Mouse (Mus musculus): ENCODE measurements around the gene Theg. TPM values are rescaled to one million over a fixed set of nuclear protein-coding genes. Genes with fewer than 3 reads are reported as not detected.

The Theg gene
- polyA plus RNA-seq, 1 experiment from 2014 or later: not detected

DNA sequence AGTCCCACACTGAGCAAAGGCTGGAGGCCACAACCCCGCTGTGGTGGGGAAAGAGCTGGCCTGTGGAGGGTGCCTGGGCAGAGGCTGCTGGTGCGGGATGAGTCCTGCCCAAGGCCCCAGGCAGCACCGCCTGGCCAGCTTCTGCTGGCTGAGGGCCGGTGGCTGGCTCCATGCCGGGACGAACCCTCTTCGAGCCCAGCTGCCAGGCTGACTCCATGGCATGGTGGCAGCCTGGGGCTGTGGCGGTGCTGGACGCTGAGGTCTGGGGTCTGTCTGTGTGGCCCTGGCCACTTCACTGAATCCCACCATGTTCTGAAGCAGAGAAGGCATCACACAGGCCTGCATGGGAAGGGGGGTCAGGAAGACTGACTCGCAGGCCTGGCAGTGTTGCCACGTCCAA, 46.4 kb downstream of the Theg start:
- Histone ChIP-seq H3K4me3 (ENCODE audit: inconsistent target) (no peak overlapping the region), H3K36me3 (ENCODE audit: inconsistent target) (peaks cover 38% of the 10 kb centered on the region), H3K79me2 (ENCODE audit: inconsistent target) (no peaks in the 10 kb centered on the region), H3K27ac (no peak overlapping the region)
- WGBS (ENCODE audit: missing documents): 95% methylated on average over 11 of the region's 11 CpGs

DNA sequence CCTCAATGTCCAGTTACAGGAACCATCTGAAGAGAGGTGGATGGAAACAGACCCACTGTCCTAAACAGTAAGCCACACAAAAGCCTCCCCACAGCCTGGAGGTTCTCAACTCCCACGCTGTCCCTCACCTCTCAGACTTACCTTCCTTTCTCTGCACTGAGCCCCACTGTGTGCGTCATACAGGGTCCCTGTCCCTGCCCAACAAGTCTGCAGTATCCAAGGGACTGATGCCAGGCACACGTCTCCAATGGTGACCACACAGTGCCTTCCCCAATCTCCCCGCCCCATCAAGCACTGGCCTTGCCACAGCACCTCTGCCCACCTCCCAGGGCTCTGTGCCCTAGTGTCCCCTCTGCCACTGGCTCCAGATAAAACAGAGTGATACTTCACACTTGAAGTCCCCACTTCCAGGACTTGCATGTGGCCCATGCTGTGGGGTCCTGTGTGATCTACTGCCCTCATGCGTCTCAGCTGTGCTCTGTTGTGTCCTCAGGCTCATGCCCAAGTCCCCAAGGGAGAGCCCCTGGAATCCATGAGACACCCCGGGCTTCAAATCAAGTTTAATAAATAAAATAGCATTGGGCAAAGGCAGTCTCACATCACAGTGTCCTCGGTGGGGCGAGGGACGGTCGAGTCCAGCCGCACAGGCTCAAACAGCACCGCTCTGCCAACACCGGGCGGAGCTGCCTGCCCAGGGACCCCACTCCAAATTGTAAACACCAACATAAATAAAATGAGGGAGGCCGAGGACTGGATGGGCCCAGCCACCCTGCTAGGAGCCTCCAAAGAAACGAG, 47.2 kb downstream of the Theg start:
- peaks cover 31% of the 10 kb centered on the region for H3K36me3 ChIP-seq (ENCODE audit: inconsistent target)
- 93% methylated on average over 16 of the region's 16 CpGs for WGBS (ENCODE audit: missing documents)

DNA sequence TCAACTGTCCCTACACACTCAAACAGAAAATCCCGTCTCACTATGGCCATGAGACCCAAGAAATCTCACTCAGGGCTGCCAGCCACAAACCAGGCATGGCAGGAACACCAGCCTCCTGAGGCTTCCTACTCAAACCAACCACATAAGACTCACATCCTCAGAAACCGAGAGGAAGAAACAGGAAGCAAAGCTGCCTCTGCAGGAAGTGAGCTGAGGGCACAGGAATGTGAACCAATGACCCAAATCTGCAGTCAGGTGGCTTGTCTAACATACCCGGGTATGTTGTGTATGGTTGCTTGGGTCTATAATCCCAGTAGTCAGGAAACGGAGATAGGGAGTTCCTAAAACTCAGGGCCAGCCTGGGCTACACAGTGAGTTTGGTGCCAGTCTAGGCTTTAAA, 48.3 kb downstream of the Theg start:
- Histone ChIP-seq H3K36me3 (ENCODE audit: inconsistent target) (peaks cover 21% of the 10 kb centered on the region; the same call in 1 of the 2 replicates), H3K27ac (peak overlapping the region; percentile 54), H3K4me3 (ENCODE audit: inconsistent target) (no peak overlapping the region), H3K79me2 (ENCODE audit: inconsistent target) (no peaks in the 10 kb centered on the region)
- 8% methylated on average over 4 of the region's 4 CpGs for WGBS (ENCODE audit: missing documents)

More for the DNA sequence above, 47.2 kb downstream of the Theg start:
- Histone ChIP-seq H3K27ac (peak overlapping the region; percentile 54; the same call in 1 of the 2 replicates), H3K4me3 (ENCODE audit: inconsistent target) (no peak overlapping the region), H3K79me2 (ENCODE audit: inconsistent target) (no peaks in the 10 kb centered on the region)

DNA sequence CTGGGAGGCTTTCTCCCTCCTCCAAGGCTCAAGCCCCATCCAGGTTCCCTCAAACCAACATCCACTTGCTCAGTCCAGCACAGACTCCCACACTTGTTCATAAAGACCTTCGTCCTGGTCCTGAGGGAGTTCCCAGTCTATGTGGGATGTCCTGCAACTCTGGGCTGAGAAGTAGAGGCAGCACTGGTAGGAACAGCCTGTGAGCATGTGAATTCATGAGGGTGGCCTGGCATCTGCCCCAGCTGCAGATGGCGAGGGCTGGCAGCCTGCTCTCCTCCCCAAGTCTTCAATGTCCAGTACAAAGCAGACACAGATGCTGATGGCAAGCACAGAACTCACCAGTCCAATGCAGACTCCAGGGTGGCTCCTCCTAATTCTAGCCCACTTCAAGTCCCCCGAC, 48.8 kb downstream of the Theg start:
- 85% methylated on average over 3 of the region's 3 CpGs for WGBS (ENCODE audit: missing documents)
- Histone ChIP-seq H3K36me3 (ENCODE audit: inconsistent target) (peaks cover 15% of the 10 kb centered on the region; the same call in 1 of the 2 replicates), H3K27ac (peak overlapping the region; percentile 54), H3K79me2 (ENCODE audit: inconsistent target) (no peaks in the 10 kb centered on the region), H3K4me3 (ENCODE audit: inconsistent target) (no peak overlapping the region)

DNA sequence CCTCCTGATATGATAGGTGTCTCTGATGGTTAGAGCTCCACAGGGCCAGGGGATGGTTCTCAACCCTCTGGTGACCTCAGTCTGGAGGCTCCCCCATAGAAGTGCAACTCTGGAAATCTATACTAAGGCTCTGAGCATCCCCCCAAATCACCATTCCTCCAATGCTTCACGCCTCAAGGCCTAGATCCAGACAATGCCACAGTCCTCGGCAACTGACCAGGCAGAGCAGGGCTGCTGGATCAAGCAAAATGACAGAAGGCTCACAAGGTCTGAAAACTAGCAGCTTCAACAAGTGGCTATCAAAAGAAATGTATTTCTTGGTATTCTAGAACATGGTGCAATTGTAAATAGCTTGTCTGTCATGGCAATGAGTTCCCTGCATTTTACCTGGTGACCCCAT, 49.4 kb downstream of the Theg start:
- no peak overlapping the region for H3K27ac ChIP-seq
- 97% methylated on average over 2 of the region's 2 CpGs for WGBS (ENCODE audit: missing documents)
- H3K79me2 ChIP-seq (ENCODE audit: inconsistent target): no peaks in the 10 kb centered on the region
- no peak overlapping the region for H3K4me3 ChIP-seq (ENCODE audit: inconsistent target)
- peaks cover 11% of the 10 kb centered on the region; the same call in 1 of the 2 replicates for H3K36me3 ChIP-seq (ENCODE audit: inconsistent target)

DNA sequence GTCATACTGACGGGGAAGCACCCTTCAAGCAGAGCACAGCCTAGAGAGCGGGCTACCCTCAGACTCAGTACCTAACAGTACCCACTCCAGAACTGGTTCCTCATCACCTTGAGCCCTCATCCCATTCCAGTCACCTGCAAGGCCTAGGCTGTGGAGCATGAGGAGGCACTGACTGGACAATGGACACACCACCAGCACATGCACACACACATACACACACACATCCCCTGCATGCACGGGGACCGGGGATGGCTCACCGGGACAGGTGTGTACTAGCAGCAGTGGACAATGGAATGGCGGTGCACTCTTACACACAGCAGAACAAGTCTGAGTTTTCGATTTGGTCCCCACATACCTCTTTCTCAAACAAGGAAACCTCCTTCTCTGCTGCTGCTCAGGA, 49.9 kb downstream of the Theg start:
- Histone ChIP-seq H3K4me3 (ENCODE audit: inconsistent target) (no peak overlapping the region), H3K36me3 (ENCODE audit: inconsistent target) (peaks cover 6% of the 10 kb centered on the region; the same call in 1 of the 2 replicates), H3K79me2 (ENCODE audit: inconsistent target) (no peaks in the 10 kb centered on the region), H3K27ac (no peak overlapping the region)
- 95% methylated on average over 7 of the region's 7 CpGs for WGBS (ENCODE audit: missing documents)

DNA sequence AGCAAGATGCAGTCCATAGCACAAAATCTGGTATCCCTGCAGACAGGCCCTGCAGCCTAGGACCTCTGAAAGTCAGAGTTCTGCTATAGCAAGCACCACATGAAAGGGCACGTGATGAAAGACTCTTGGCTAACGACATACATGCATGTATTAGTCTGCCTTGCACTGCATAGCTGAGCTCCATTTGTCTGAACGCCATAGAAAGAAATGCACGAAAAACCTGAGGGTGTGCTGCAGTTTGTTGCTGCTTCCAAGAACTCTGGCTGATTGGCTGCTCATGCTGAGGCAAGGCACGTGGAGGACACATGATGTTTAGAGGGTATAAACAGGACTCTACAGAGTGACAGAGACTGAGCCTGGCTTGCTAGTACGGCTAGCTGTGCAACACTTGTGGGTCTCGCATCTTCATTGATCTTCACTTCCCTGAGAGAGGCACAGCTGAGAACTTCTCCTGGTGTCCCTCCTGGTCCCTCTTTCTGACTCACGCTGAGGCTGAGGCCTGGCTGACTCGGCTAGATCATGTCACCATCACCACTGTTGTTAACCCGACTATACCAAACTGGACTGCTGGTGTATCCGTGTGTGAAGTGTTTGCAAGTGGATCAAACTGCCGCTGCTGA, 50.6 kb downstream of the Theg start:
- H3K27ac ChIP-seq: no peak overlapping the region
- H3K4me3 ChIP-seq (ENCODE audit: inconsistent target): no peak overlapping the region
- H3K79me2 ChIP-seq (ENCODE audit: inconsistent target): no peaks in the 10 kb centered on the region
- 91% methylated on average over 12 of the region's 12 CpGs for WGBS (ENCODE audit: missing documents)
- no peaks in the 10 kb centered on the region for H3K36me3 ChIP-seq (ENCODE audit: inconsistent target)

DNA sequence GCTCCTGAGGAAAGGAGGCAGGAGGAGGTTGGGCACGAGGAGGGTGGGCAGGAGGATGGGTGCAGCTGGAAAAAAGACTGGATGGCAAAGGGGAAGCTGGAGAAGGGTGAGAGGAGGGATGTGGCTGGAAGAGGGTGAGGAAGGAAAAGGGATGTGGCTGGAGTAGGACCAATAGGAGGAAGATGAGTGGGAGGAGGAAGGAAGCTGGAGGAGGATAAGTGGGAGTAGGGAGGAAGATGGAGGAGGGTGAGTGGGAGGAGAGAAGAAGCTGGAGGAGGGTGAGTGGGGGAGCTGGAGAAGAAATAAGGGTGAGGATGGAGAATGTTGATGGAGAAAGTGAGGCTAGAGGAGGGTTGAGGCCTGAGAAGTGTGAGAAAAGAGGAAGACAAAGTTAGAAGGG, 51.7 kb downstream of the Theg start:
- no peak overlapping the region for H3K4me3 ChIP-seq (ENCODE audit: inconsistent target)
- 80% methylated on average over 1 of the region's 1 CpGs for WGBS (ENCODE audit: missing documents)
- no peaks in the 10 kb centered on the region; the same call in 1 of the 2 replicates for H3K36me3 ChIP-seq (ENCODE audit: inconsistent target)
- H3K27ac ChIP-seq: no peak overlapping the region
- no peaks in the 10 kb centered on the region for H3K79me2 ChIP-seq (ENCODE audit: inconsistent target)

DNA sequence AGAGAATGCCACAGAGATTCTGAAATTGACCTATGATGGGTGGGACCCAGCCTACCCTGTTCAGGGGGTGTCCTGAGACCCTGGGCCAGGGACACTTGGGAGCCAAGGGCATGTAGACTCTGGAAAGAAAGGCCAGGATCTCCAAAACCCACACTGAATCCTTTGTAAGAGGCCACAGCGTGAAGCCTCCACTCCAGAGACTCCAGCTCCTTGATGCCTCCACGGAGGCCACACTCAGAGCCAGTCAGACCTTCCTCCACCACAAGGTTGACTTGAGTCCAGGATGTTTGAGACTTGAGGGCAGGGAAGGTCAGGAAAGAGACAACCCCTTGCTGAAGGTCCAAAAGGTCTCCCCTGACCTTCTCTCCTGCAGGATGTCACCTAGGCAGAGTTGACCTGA, 52.7 kb downstream of the Theg start:
- no peak overlapping the region for H3K4me3 ChIP-seq (ENCODE audit: inconsistent target)
- peaks cover 9% of the 10 kb centered on the region; the same call in 1 of the 2 replicates for H3K36me3 ChIP-seq (ENCODE audit: inconsistent target)
- no peak overlapping the region for H3K27ac ChIP-seq
- 83% methylated on average over 2 of the region's 2 CpGs for WGBS (ENCODE audit: missing documents)
- H3K79me2 ChIP-seq (ENCODE audit: inconsistent target): no peaks in the 10 kb centered on the region

DNA sequence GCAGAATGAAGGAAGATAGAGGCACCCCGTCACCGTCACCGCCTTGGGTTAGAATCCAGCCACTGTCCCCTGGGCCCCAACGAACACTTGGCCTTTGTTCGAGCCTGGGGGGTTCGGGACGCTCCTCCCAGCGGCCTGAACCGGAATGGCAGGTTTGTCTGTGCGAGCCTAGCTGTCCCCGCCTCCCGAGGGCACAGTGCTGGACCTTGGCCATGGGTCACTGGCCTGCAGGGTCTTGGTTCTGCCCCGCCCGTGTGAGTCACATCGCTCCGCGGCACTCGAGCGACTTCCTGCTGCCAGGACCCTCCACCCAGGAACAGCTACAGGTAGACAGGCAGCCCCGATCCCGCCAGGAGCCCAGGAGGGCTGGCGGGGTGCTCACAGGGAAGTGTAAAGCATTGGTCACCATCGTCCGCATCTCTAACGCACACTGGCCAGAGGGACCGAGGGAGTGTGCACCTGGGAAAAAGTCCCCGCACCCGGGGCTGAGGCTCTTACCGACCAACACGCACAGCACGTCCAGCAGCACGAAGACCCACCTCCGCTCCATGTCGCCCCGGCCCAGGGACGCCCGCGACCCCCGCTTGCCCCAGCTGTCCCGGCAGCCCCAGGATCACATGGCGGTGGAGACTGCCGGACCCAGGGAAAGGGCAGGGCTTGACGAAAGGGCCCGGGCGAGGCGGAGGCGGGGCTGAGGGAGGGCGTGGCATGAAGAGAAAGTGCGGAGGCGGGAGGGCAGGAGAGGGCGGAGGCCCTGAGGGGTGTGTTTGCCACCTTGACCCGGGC, 53.8 kb downstream of the Theg start, which contains the start of gene Plpp2:
Gene Plpp2 (minus strand): TSS at position 671 of the 786 bp plus-strand sequence.
- H3K36me3 ChIP-seq (ENCODE audit: inconsistent target): peaks cover 9% of the 10 kb centered on the region; the same call in 1 of the 2 replicates
- H3K27ac ChIP-seq: no peak within 1 kb of the TSS
- whole genome bisulfite sequencing (ENCODE audit: missing documents): 2% methylated on average over 52 of the region's 52 CpGs
- H3K79me2 ChIP-seq (ENCODE audit: inconsistent target): no peaks in the 10 kb centered on the region
- H3K4me3 ChIP-seq (ENCODE audit: inconsistent target): peak within 1 kb of the TSS; percentile 52

DNA sequence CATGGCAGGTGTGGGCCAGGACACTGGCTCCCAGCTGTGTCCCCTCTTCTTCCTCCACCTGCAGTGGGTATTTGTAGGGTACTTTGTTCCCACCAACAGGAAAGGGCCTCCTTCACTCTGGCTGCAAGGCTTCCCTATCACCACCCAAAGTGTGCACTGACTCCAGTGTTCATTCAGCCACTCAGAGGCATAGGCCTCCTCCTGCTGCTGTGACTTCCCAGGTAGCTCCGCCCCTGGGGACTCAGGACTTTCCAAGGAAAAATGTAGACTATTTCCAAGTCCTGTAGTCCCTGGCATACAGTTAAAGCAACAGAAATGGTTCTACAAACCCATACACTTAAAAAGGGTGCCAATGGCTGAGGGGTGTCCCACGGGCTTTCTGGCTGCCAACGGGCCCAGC, 54.5 kb downstream of the Theg start:
- Histone ChIP-seq H3K36me3 (ENCODE audit: inconsistent target) (peaks cover 9% of the 10 kb centered on the region; the same call in 1 of the 2 replicates), H3K4me3 (ENCODE audit: inconsistent target) (peak overlapping the region; percentile 52), H3K79me2 (ENCODE audit: inconsistent target) (no peaks in the 10 kb centered on the region), H3K27ac (no peak overlapping the region)
- 46% methylated on average over 3 of the region's 3 CpGs for WGBS (ENCODE audit: missing documents)

DNA sequence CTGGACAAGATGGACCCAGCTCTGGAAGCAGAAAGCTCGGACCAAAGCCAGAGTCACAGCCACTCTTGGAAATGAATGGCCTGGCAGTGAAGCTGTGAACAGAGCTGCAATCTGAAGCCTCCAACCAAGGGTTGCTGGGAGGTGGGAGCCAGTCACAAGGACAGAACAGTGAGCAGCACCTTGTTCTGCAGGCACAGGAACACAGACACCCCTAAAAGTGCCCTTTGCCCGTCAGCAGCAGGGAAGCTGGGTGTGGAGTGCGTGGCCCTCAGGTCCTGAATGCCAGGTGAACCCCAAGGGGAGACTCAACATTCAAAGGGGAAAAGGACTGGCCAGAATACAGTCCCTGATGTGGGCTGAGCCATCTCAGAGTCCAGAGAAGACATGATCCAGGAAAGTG, 55.5 kb downstream of the Theg start:
- Histone ChIP-seq H3K27ac (no peak overlapping the region), H3K79me2 (ENCODE audit: inconsistent target) (no peaks in the 10 kb centered on the region), H3K4me3 (ENCODE audit: inconsistent target) (no peak overlapping the region)

DNA sequence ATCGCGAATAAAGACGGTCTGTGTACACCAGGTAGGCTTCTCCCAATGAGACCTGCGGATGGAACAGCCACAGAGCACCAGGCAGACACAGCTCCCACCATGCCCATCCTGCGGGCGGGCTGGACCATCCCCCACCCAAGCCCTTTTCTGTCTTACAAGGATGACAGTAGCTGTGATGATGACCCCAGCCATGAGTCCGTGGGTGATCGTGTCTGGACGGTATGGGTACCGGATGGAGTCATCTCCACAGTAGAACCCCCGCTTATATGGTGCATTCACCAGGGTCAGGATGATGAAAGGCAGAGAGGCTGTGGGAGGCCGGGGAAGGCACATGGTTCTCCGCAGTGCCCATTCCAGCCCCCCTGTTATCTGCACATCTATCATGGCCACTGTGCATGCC, 56.4 kb downstream of the Theg start:
- 97% methylated on average over 13 of the region's 13 CpGs for WGBS (ENCODE audit: missing documents)
- Histone ChIP-seq H3K4me3 (ENCODE audit: inconsistent target) (no peak overlapping the region), H3K79me2 (ENCODE audit: inconsistent target) (no peaks in the 10 kb centered on the region), H3K27ac (no peak overlapping the region), H3K36me3 (ENCODE audit: inconsistent target) (peaks cover 23% of the 10 kb centered on the region; the same call in 1 of the 2 replicates)

More for the DNA sequence above, 55.5 kb downstream of the Theg start:
- 93% methylated on average over 3 of the region's 3 CpGs for WGBS (ENCODE audit: missing documents)
- H3K36me3 ChIP-seq (ENCODE audit: inconsistent target): peaks cover 19% of the 10 kb centered on the region; the same call in 1 of the 2 replicates

DNA sequence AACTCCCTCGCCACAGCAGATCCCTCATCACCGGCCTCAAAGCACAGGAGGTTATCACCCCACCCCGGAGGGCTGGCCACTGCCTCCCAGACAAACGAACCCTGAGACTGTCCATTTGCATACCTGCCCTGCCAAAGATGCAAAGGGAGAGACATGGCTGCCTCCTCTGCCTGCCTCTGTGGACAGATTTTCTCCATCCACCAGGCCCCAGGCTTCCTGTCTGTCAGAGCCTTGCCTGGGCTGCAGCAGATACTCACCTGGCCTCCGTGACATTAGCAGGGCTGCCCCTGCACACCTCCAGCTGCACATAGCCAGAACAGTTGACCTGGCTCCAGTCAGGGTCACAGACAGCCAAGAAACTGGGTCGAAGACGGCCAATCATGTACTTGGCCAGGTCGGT, 56.9 kb downstream of the Theg start:
- no peak overlapping the region for H3K4me3 ChIP-seq (ENCODE audit: inconsistent target)
- WGBS (ENCODE audit: missing documents): 95% methylated on average over 8 of the region's 8 CpGs
- H3K27ac ChIP-seq: no peak overlapping the region
- peaks cover 28% of the 10 kb centered on the region; the same call in 1 of the 2 replicates for H3K36me3 ChIP-seq (ENCODE audit: inconsistent target)
- H3K79me2 ChIP-seq (ENCODE audit: inconsistent target): no peaks in the 10 kb centered on the region

Measured in macrophage (primary cell).